Mouse (Mus musculus) heart, adult 2 months (tissue): ENCODE data around the gene Nrarp.

Experiments used
- CTCF ChIP-seq: fragments of 200-600 bp; IDR thresholded peaks from 2 replicates; pipeline ENCODE4 v1.8.1; 2022; ENCODE audit warnings: antibody characterized with exemption, mild to moderate bottlenecking, moderate library complexity
- EP300 ChIP-seq: fragments of 200-500 bp; IDR thresholded peaks from 2 replicates; pipeline ENCODE4 v1.6.1; 2011; ENCODE audit warnings: low read depth, low read length, control low read depth; ENCODE audit not compliant: insufficient read depth
- POLR2A ChIP-seq: fragments of 200-500 bp; IDR thresholded peaks from 2 replicates; pipeline ENCODE4 v1.6.1; 2011; ENCODE audit warnings: mild to moderate bottlenecking, low read depth, low read length, control low read depth; ENCODE audit not compliant: insufficient read depth

GRCm38 (mm10) chr2:25223681-25224491 lies 43.3 kb downstream of the Nrarp start:
- TF ChIP-seq CTCF (no peak), POLR2A (no peak), EP300 (no peak)
